Mouse (Mus musculus) kidney, adult 11 months (tissue): ENCODE measurements around the gene Sipa1.
"Not testable (repeated sequence)": the region's sequence is repeated elsewhere in the genome, so short reads cannot be mapped to it uniquely, and the experiment has no call there.

ENCODE experiments used
- DNase-seq: peaks from one replicate; pipeline ENCODE4 v3.0.0; 2022

Gene Sipa1

GRCm38 (mm10) chr19:5662981-5663913 lies at the start of gene Sipa1:
Gene Sipa1 (minus strand): TSS chr19:5663707.
- peak; percentile 92 for DNase-seq

GRCm38 (mm10) chr19:5713255-5713654 lies 49.7 kb upstream of the Sipa1 start:
- no peak for DNase-seq

- DNase-seq: no peak
Measured at GRCm38 (mm10) chr19:5711907-5712460, 48.5 kb upstream of the Sipa1 start.

- DNase-seq: peak; percentile 68
Measured at GRCm38 (mm10) chr19:5711218-5711617, 47.7 kb upstream of the Sipa1 start.

GRCm38 (mm10) chr19:5710581-5710980 lies 47.1 kb upstream of the Sipa1 start:
- DNase-seq: no peak

GRCm38 (mm10) chr19:5710068-5710467 lies 46.6 kb upstream of the Sipa1 start:
- DNase-seq: no peak

GRCm38 (mm10) chr19:5704801-5705571 lies 41.5 kb upstream of the Sipa1 start:
- no peak for DNase-seq

- no peak for DNase-seq
Measured at GRCm38 (mm10) chr19:5704163-5704800, 40.8 kb upstream of the Sipa1 start, which contains the start of gene Kcnk7. Gene Kcnk7 (plus strand): TSS chr19:5704367.

GRCm38 (mm10) chr19:5695849-5696462 lies 32.4 kb upstream of the Sipa1 start:
- no peak for DNase-seq

GRCm38 (mm10) chr19:5693801-5694200 lies 30.3 kb upstream of the Sipa1 start:
- no peak for DNase-seq

- DNase-seq: no peak
Measured at GRCm38 (mm10) chr19:5692913-5693396, 29.4 kb upstream of the Sipa1 start.

- peak; percentile 61 for DNase-seq
Measured at GRCm38 (mm10) chr19:5692086-5692912, 28.8 kb upstream of the Sipa1 start.

GRCm38 (mm10) chr19:5691601-5692000 lies 28.1 kb upstream of the Sipa1 start:
- DNase-seq: no peak

- DNase-seq: no peak
Measured at GRCm38 (mm10) chr19:5690343-5690735, 26.8 kb upstream of the Sipa1 start.

- peak; percentile 95 for DNase-seq
Measured at GRCm38 (mm10) chr19:5689565-5690342, 26.2 kb upstream of the Sipa1 start.

- DNase-seq: no peak
Measured at GRCm38 (mm10) chr19:5689088-5689428, 25.6 kb upstream of the Sipa1 start.

- peak; percentile 99 for DNase-seq
Measured at GRCm38 (mm10) chr19:5688200-5689087, 24.9 kb upstream of the Sipa1 start, which contains the start of the genes Map3k11 and Pcnx3. Gene Map3k11 (plus strand): TSS chr19:5688742. Gene Pcnx3 (minus strand): TSS chr19:5688908.

- DNase-seq: no peak
Measured at GRCm38 (mm10) chr19:5687738-5688137, 24.2 kb upstream of the Sipa1 start.

GRCm38 (mm10) chr19:5686954-5687353 lies 23.4 kb upstream of the Sipa1 start:
- not testable (repeated sequence) for DNase-seq
